Mouse (Mus musculus): ENCODE measurements around the gene Slc25a19.
"Not testable (repeated sequence)": the region's sequence is repeated elsewhere in the genome, so short reads cannot be mapped to it uniquely, and the experiment has no call there.

Gene Slc25a19

DNA sequence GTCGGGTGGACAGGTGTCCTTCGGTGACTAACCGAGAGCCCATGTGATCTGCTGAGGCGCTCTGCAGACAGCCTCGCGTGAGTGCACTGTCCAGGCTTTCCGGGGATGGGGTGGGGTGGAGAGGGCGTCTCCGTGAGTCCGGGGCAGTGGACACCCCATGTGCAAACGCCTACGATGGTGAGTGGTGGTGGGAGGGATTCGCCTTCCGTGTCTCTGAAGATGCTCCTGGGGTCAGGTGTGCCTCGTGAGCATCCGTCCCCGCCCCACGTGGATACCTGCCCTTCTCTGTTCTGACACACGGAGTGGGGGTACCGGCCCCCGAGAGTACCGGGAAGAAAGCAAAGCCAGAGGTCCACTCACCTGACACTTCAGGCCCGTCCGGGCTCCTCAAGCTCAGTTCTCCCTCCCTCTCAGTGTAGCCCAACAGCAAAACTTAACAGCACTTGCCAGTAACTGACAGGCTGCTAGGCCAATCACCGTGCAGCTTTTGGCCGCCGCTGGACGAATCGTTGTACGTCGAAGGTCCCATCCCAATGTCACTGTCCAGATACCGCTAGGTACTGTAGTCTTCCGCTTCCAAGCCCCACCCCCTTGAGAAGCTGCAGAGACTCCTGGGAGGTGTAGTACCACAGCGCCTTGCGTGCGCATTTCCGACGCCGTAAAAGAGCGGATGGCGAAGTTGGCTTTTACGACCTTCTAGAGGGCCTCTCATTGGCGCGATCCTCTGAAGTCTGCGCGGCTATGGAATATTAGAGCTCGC, at the start of gene Slc25a19:
TSS of gene Slc25a19 (minus strand) at position 591 of the 760 bp plus-strand sequence.
- peak; percentile 99 for DNase-seq (ENCODE audit: low read depth, low spot score)

DNA sequence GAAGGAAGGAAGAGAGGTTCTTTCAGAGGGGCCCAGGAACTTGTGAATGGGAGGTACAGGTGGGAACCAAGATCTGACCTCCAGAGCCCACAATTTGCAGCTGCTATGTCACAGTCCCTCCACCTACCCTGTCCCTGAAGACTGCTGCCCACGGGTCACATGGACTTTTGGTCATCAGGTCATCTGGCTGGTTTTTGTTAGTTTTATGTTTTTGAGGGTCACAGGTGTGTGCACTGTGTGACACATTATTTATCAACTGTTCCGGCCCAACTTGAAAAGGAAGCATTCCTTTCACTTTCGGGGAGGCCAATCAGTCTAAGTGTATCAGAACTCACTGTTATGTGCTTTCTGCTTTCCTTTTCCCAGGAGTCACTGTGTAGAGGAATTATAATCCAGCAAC, 49.4 kb upstream of the Slc25a19 start:
- DNase-seq (ENCODE audit: low read depth, low spot score) = no peak

DNA sequence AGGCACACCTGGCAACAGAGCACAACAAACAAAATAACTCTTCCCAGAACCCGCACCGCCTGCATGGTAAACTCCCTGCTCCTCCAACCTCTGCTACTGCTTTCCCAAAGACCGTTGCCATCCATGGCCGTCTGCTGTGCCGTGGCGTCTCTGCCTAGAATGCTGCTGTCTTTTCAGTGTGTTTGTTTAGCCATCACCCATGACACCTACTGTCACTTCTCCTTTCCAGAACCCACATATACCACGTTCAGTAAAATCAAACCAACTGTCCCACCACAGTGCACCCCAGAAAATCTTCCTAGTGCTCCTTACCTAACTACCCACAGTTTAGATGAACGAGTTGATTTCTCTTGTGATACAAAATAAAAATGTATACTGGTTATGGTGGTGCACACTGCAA, 48.6 kb upstream of the Slc25a19 start:
- DNase-seq (ENCODE audit: low read depth, low spot score) = no peak

DNA sequence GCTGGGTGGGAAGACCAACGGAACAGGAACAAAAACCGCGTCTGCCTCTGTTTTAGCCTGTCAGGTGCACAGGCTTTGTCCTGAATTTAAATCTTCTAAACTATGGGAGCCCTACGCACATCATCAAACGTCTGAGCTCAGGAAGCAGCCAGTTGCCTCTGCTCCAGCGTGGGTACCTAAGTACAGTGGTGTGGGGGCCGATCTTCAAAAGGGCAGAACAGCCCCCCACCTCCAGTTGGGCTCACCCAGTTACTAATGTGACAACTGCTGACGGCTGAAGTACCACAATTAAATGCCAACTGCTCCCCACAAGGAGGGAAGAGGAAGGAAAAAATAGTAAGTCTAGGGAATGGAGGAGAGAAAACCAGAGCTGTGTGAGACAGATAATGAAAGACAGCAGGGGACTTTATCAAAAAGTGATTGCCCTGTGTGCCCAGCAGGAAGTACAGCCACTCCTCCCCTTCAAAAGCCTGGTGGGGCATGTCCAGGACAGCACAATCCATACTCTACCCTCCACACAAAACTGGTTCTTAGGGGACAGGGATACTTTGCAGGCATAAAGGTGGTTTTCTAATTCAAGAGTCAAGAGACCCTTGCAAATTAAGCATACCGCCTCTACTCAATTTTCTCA, 46.3 kb upstream of the Slc25a19 start:
- no peak for DNase-seq (ENCODE audit: low read depth, low spot score)

DNA sequence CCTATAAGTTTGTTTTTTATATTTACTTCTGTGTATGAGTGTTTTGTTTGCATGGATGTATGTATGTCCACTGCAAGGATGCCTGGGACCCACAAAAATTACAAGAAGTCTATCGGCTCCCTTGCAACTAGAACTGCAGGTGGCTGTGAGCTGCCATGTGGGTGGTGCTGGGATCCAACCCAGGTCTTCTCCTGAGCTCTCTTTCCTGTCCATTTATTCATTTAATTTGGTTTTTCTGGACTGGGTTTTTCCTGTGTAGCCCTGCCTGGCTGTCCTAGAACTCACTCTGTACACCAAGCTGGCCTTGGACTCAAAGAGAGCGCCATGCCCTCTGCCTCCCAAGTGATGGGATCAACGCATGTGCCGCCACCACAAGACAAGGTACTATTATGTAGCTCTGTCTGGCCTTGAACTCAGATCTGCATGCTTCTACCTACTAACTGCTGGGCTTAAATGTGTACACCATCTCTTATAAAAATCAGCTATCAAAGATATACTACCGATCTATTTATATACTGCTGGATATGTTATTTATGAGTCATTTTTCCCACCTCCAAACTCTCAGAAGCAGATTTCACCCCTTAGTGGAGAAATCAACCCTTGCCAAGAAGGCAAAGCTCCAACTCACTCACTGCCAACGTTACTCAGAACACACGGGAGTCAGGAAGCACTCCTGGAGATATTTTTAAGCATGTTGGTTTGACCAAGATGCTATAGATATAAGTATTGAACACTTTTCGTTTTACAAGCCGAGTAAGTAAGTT, 45.6 kb upstream of the Slc25a19 start:
- DNase-seq (ENCODE audit: low read depth, low spot score) = no peak

DNA sequence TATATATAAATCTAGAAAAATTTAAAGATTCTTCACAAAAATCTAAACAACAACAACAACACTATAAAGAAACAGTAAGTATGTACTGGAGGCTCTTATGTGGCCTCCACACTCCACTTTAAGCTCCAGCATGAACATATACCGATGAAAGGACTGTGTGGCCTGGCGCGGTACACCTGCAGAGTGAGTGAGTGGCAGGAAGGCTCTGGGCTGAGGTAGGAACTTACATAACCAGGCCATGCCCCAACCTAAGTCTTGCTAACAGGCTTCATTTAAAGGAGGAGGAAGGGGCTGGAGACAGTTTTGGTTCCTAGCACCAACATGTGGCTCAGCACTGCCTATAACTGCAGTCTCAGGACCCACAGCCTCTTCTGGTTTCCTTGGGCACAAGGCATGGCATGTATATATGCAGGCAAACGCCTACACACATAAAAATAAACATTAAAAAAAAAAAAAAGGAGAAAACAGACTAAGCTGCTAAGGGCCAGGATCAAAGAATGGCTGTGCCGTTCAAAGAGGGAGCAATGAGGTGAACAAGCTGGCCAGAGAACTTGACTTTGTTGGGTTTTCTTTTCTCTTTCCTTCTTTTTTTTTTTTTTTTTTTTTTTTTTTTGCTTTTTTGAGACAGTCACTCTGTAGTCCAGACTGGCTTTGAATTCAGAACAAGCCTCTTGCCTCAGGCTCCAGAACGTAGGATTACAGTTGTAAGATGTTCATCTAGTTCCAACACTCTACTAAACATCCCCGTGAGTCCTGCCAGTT, 44.3 kb upstream of the Slc25a19 start:
- no peak for DNase-seq (ENCODE audit: low read depth, low spot score)

DNA sequence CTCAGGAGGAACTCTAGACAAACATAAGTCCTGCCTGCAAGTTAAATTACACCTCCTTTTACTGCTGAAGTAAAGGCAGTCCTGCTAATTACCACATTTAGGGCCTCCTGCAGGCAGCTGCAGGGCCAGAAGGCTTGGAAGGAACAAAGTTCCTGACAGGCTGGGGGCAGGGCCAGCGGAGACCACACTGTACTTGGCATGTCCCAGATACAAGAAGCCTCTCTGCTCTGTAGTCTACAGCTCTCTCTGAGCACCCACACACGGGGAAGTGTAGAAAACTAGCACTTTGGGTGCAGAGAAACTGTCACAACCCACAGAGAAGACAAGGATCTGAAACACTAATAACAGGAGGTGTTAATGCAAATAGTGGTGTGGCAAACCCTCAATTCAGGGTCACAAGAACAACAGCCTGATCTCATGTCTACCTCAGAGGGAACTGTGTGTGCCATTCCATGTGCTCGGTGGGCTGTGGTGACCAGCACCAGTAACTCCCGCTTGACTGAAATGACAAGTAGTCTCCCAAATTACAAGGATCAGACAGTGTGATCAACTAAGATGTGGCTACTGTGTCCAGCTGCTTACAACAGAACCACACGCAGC, 42.5 kb upstream of the Slc25a19 start:
- DNase-seq (ENCODE audit: low read depth, low spot score) = no peak

DNA sequence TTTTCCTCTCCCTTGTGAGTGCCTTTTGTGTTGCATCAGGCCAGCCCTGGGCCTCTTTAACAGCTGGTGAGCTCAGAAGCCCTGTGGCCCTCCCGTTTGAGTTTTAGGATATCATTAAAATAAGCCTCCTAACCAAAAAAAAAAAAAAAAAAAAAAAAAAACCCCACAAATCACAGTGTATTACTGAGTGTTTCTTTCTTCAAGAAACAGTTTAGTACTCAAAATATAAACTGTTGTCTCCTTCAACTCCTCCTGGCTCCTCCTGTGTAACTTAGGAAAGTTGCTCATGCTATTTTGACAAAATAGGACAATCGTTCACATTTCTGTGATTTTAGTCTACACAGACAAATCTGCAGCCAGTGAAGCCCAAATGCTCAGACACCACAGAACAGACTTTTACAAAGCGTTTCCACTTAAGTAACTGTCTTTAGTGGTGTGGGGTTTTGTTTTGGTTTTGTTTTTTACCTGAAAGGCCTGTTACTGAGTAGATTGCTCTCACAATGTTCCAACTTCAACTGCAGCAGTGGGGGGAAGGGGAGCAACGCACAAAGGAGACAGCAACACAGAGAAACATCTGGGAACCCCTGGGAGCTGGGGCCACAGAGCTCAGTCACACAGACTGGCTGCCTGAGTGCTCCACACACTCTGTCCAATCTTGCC, 35.7 kb upstream of the Slc25a19 start:
- no peak for DNase-seq (ENCODE audit: low read depth, low spot score)

DNA sequence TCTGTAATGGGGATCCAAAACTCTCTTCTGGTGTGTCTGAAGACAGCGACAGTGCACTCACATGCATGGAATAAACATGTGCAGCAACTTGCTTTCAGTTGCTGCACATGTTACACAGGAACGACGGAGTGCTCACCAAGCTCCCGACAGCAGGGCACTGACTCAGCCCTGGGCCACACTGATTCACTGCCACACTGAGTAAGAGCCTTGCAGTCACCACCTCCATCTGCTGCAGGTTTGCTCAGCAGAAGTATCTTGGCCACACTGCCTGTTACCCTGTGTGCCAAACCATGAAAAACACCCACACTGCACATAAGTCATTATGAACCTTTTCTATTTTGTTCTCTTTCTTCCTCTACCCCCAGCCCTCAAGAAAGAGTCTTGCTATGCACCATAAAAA, 32.3 kb upstream of the Slc25a19 start:
- DNase-seq (ENCODE audit: low read depth, low spot score) = no peak

DNA sequence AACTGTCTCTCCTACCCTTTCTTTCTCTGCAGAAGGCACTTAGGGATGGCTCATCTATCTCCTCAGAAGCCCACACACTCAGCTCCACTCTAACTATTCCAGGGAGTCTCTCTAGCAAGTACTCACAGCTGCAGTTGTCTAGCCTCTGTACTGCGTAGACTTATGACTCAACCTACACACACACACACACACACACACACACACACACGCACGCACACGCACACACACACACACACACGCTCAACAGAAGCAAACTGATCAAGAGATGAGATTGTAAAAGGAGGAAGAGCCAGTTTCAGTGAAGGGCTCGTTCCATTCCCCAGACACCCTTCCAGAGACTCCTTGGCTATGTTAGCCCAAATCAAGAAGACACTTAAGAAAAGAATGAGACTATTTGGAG, 30.4 kb upstream of the Slc25a19 start:
- no peak for DNase-seq (ENCODE audit: low read depth, low spot score)

DNA sequence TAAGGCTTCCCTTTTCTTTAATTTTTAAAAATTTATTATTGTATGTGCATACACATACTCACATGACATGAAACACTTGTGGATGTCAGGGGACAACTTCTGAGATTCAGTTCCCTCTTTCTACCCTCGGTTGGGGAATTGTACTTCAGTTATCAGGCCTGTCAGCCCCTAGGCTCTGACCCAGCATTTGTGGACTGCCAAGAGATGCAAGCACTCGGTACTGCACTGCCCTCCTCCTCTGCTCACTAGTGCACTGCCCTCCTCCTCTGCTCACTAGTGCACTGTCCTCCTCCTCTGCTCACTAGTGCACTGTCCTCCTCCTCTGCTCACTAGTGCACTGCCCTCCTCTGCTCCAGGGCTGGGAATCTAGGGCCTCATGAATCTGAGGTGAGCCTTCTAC, 26.0 kb upstream of the Slc25a19 start:
- DNase-seq (ENCODE audit: low read depth, low spot score) = no peak

DNA sequence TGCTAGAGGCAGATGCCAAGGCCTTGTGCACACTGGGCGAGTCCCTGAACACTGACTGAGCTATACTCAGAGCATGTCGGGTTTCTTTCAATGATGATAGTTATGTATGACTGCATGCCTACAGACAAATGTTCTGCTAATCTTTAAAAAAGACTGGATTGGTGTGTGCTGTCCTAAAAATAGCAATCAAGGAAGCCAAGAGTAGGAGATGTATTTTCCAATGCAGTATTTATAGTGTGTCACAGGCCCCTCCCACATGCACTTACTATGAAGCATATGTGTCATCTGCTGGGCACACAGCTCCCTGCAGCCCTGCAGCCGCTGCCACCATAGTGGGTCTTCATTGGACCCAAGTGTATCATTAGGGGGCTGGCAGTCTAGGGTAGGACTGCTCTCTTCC, 25.1 kb upstream of the Slc25a19 start:
- no peak for DNase-seq (ENCODE audit: low read depth, low spot score)

DNA sequence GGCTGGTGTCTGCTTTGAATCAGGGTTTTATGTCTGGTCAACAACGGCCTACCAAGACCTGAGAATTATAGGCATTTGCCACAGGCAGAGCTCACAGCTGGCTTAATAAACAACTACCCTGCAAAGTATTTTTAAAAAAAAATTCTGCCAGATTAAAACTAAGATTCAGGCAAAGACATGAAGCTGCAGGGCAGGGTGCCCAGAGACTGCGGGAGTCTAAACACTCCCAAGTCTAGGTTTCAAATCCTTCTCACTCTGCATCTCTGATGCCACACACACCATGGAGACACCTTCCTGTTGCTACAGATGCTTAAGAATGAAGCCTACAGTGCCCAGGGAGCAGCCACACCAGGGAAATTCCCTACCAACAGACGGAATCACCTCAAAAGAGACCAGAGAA, 23.6 kb upstream of the Slc25a19 start:
- DNase-seq (ENCODE audit: low read depth, low spot score) = no peak

DNA sequence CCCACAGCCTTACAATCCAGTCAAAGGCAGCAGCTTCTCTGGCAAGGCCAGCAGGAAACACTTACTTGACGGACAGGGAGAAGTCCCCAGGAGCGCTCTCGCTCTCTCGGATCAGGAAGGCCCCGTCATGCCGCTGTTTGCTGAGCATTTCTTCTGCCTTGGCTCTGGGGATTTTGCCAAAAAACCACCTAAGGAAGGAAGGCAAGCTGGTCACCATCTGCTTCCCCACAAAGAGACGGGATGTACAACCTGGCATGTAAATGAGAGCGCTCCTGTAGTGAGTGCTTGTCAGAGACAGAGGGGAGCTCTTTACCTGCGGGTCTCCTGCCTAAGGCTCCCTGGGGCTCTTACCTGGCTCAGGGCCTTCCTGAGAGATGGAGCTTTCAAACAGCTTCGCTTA, 21.6 kb upstream of the Slc25a19 start:
- no peak for DNase-seq (ENCODE audit: low read depth, low spot score)

DNA sequence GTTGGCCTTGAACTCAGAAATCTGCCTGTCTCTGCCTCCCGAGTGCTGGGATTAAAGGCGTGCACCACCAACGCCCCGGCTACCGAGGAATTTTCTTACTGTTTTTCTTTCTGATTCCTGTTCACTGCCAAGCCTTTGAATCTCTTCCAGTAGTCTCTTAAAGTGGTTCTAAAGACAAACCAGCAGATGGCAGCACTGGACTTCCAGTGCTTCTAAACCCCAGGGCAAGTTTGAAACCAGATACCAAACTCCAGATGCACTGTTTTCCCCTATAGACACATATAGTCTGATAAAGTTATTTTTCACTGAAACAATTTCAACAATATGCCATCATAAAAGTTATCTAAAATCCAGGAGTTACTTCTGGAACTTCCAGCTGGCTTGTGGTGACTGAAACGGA, 19.4 kb upstream of the Slc25a19 start:
- peak; percentile 84 for DNase-seq (ENCODE audit: low read depth, low spot score)

DNA sequence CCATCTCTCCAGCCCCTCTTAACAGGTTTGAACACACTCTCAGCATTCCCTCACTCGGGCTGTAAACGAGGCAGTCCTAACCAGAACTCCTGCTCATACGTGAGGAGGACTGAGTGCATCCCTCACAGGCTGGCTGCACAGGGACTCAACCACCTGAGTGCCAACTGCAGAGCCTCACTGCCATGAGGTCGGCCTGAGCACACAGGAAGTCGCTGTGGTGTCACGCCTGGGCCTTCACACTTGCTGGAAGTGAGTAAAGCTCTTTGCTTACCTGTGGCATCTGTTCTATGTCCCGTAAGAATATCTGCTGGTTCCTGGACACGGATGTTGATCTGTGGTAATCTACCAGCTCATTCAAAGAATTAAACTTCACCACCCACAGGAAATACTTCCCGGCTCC, 18.3 kb upstream of the Slc25a19 start:
- no peak for DNase-seq (ENCODE audit: low read depth, low spot score)

DNA sequence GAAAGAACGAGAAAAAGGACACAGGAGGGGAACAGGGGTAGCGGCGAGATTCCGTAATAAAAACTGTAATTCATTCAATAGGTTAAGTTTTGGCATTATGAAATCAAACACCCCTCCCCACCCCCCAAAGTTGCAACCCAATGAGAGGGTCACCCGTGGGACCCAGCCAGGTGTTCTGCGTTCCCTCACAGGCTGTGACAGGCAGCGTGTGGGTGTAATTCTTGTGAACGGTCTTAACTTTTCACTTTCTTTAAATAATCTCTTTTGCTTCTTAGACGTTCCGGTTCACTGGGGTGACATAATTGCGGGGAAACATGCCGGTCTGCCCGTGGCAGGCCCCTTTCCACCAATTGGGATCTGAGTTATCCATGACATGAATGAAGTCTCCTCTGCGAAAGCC, 17.4 kb upstream of the Slc25a19 start:
- not testable (repeated sequence) for DNase-seq (ENCODE audit: low read depth, low spot score)

DNA sequence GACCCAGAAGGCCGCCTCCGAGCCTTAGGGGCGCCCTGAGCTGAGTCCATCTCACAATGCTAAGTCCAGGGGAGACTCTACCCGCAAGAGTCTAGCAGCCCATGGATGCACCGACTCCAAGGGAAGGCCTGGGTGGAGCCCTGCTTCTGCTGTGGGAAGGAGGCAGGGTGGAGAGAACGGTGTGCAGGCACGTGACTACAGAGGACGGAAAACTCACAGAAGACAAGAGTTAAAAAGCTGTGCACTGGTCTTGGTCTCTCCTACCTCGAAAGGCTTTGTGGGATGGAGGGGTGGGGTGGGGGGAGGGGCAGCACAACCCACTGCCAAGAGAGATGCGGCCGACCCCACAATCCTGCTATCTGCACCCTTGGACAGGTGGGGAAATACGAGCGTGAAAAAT, 16.2 kb upstream of the Slc25a19 start:
- DNase-seq (ENCODE audit: low read depth, low spot score) = no peak

DNA sequence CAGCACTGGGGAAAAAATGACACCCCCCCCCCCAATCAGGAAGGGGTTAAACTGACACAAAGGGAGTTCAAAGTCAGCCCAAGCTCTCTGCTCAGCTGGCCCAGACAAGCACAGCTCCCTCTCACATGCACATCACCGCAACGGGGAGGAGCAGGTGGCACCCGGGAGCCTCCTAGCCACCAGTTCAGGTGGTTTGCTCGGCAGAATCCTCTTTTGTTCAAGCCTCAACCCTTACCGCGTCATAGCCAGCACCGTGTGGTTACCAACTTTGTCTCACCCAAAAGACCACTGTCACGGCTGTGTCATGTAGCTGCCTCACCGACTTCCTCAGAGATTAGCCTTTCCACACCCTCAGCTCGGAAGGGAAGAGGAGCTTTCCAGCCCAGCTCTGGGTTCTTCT, 15.2 kb upstream of the Slc25a19 start:
- no peak for DNase-seq (ENCODE audit: low read depth, low spot score)

DNA sequence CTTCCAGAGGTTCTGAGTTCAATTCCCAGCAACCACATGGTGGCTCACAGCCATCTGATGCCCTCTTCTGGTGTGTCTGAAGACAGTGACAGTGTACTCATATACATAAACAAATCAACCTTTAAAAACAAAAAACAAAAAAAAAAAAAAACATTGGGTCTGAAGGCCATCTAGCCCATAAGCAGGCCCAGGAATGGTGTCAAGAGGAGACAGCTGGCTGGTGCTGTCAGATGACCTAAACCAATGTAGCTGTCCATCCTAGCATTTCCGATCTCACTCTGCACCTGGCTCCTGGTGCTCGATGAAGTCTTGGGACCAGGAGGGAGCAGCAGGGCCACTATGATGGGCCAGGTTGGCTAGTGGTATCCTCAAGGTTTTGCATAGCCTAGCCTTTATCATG, 14.6 kb upstream of the Slc25a19 start:
- no peak for DNase-seq (ENCODE audit: low read depth, low spot score)

DNA sequence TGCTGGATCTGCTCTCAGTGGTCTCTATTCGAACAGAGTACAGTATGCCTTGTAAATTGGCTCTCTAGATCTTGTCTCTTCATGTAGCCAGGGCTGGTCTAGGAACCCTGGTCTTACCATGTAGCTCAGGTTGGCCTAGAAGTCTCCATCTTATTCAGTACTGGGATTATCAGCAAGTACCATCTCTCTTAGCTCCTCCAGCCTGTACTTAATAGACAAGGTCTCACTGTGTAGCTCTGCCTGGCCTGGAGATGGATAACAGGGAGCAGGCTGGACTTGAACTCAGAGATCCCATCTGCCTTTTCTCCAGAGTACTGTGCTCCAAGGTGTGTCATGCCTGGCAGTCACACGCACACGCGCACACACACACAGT, 13.6 kb upstream of the Slc25a19 start:
- DNase-seq (ENCODE audit: low read depth, low spot score) = no peak
